Mouse (Mus musculus) midbrain, embryonic 16.5 days (tissue): ENCODE results near the gene Emp1. TPM values are rescaled to one million over a fixed set of nuclear protein-coding genes. Genes with fewer than 3 reads are reported as not detected.

Experiments used
- ATAC-seq: fragments of 200-750 bp; cut with Nextera tagmentation; 2 replicates; pipeline ENCODE4 v1.8.0; 2017; ENCODE audit warnings: moderate TSS enrichment
- H3K27ac ChIP-seq: fragments of 300-500 bp; sonication (generic); 2 replicates; pipeline ENCODE4 v1.5.1; 2014; ENCODE audit warnings: mild to moderate bottlenecking, low read length, mixed read lengths
- H3K27me3 ChIP-seq: fragments of 300-500 bp; sonication (generic); 2 replicates; pipeline ENCODE4 v1.6.1; 2014; ENCODE audit warnings: low read depth, low read length, mixed read lengths; ENCODE audit not compliant: control insufficient read depth, insufficient read depth
- H3K36me3 ChIP-seq: fragments of 300-500 bp; sonication (generic); 2 replicates; pipeline ENCODE4 v1.6.1; 2014; ENCODE audit warnings: mild to moderate bottlenecking, low read length, moderate library complexity, mixed read lengths; ENCODE audit not compliant: control insufficient read depth, insufficient read depth
- H3K4me1 ChIP-seq: fragments of 300-500 bp; sonication (generic); 2 replicates; pipeline ENCODE4 v1.6.1; 2014; ENCODE audit warnings: mild to moderate bottlenecking, low read length, mixed read lengths; ENCODE audit not compliant: control insufficient read depth, insufficient read depth
- H3K4me2 ChIP-seq: fragments of 300-500 bp; sonication (generic); 2 replicates; pipeline ENCODE4 v1.6.1; 2014; ENCODE audit warnings: mild to moderate bottlenecking, low read length, mixed read lengths
- H3K4me3 ChIP-seq: fragments of 300-500 bp; sonication (generic); 2 replicates; pipeline ENCODE4 v1.5.1; 2014; ENCODE audit warnings: low read depth, mild to moderate bottlenecking, low read length, moderate library complexity, mixed read lengths
- H3K9ac ChIP-seq: fragments of 300-500 bp; sonication (generic); 2 replicates; pipeline ENCODE4 v1.6.1; 2014; ENCODE audit warnings: low read depth, low read length, mixed read lengths
- H3K9me3 ChIP-seq: fragments of 300-500 bp; sonication (generic); replicated peaks from 2 replicates; pipeline ENCODE4 v1.6.1; 2014; ENCODE audit warnings: mild to moderate bottlenecking, low read length, mixed read lengths; ENCODE audit not compliant: control insufficient read depth, poor library complexity, severe bottlenecking
- WGBS: fragments of 180-500 bp; shearing (Covaris S2); extraction: QIAGEN DNeasy Blood & Tissue Kit; methylation state at CpG from one replicate; pipeline ENCODE4 v1.1.7; 2014; 5-methylcytosine and 5-hydroxymethylcytosine counted together
- polyA plus RNA-seq: library from polyadenylated mRNA; unstranded; fragments of >200 nt; fragmentation: Nextera tagmentation; extraction: Ambion mirVana; gene quantifications from 2 replicates; pipeline ENCODE4 v1.2.1, GENCODE M21; 2015

Gene Emp1
- polyA plus RNA-seq, 1 experiment from 2014 or later, result 7.5 TPM

- Histone ChIP-seq H3K4me2 (no peak overlapping the region), H3K9ac (no peak overlapping the region), H3K36me3 (no peaks in the 10 kb centered on the region), H3K27me3 (no peaks in the 10 kb centered on the region), H3K9me3 (no peaks in the 10 kb centered on the region), H3K4me1 (0 out of 2 replicates have a peak, but pooled peaks cover 2% of the 10 kb centered on the region), H3K27ac (no peak overlapping the region), H3K4me3 (no peak overlapping the region)
- WGBS, result 58% methylated on average over 4 of the region's 4 CpGs
- ATAC-seq, result no peak
Measured at GRCm38 (mm10) chr6:135360331-135360730, 2.0 kb upstream of the Emp1 start.

GRCm38 (mm10) chr6:135362098-135362458 lies 267 bp upstream of the Emp1 start:
- Histone ChIP-seq H3K4me1 (0 out of 2 replicates have a peak, but pooled peaks cover 2% of the 10 kb centered on the region), H3K27me3 (no peaks in the 10 kb centered on the region), H3K4me3 (no peak overlapping the region), H3K4me2 (no peak overlapping the region), H3K9me3 (no peaks in the 10 kb centered on the region), H3K9ac (no peak overlapping the region), H3K36me3 (no peaks in the 10 kb centered on the region), H3K27ac (no peak overlapping the region)
- 50% methylated on average over 3 of the region's 3 CpGs for WGBS
- peak; percentile 39; the same call in 1 of the 2 replicates for ATAC-seq

- H3K4me3 ChIP-seq, result no peak overlapping the region
- WGBS, result 70% methylated on average over 10 of the region's 10 CpGs
- H3K4me2 ChIP-seq, result no peak overlapping the region; the same call in 1 of the 2 replicates
- H3K4me1 ChIP-seq, result 0 out of 2 replicates have a peak, but pooled peaks cover 2% of the 10 kb centered on the region
- ATAC-seq, result no peak
- no peak overlapping the region for H3K27ac ChIP-seq
- H3K9me3 ChIP-seq, result no peaks in the 10 kb centered on the region
- H3K27me3 ChIP-seq, result no peaks in the 10 kb centered on the region
- no peak overlapping the region for H3K9ac ChIP-seq
- H3K36me3 ChIP-seq, result no peaks in the 10 kb centered on the region
Measured at GRCm38 (mm10) chr6:135363344-135364040, 1.1 kb downstream of the Emp1 start.

GRCm38 (mm10) chr6:135364041-135364745 lies 1.8 kb downstream of the Emp1 start:
- Histone ChIP-seq H3K27me3 (no peaks in the 10 kb centered on the region), H3K4me3 (no peak overlapping the region), H3K9ac (no peak overlapping the region), H3K36me3 (no peaks in the 10 kb centered on the region), H3K4me1 (0 out of 2 replicates have a peak, but pooled peaks cover 2% of the 10 kb centered on the region), H3K9me3 (no peaks in the 10 kb centered on the region), H3K27ac (no peak overlapping the region), H3K4me2 (no peak overlapping the region)
- 54% methylated on average over 9 of the region's 9 CpGs for WGBS
- ATAC-seq, result no peak

GRCm38 (mm10) chr6:135364891-135365301 lies 2.6 kb downstream of the Emp1 start:
- Histone ChIP-seq H3K9me3 (no peaks in the 10 kb centered on the region), H3K9ac (no peak overlapping the region), H3K4me1 (0 out of 2 replicates have a peak, but pooled peaks cover 2% of the 10 kb centered on the region), H3K27ac (no peak overlapping the region), H3K36me3 (no peaks in the 10 kb centered on the region), H3K4me2 (no peak overlapping the region), H3K4me3 (no peak overlapping the region), H3K27me3 (no peaks in the 10 kb centered on the region)
- WGBS, result 89% methylated on average over 6 of the region's 6 CpGs
- no peak for ATAC-seq

- Histone ChIP-seq H3K36me3 (no peaks in the 10 kb centered on the region), H3K4me1 (0 out of 2 replicates have a peak, but pooled peaks cover 2% of the 10 kb centered on the region), H3K9ac (no peak overlapping the region), H3K9me3 (no peaks in the 10 kb centered on the region), H3K27ac (no peak overlapping the region), H3K4me2 (no peak overlapping the region), H3K4me3 (no peak overlapping the region), H3K27me3 (no peaks in the 10 kb centered on the region)
- ATAC-seq, result no peak
- 84% methylated on average over 4 of the region's 4 CpGs for WGBS
Measured at GRCm38 (mm10) chr6:135365614-135366013, 3.3 kb downstream of the Emp1 start.

- no peaks in the 10 kb centered on the region for H3K9me3 ChIP-seq
- no peak overlapping the region; the same call in 1 of the 2 replicates for H3K27ac ChIP-seq
- H3K9ac ChIP-seq, result no peak overlapping the region
- H3K4me2 ChIP-seq, result no peak overlapping the region
- H3K27me3 ChIP-seq, result no peaks in the 10 kb centered on the region
- WGBS, result 46% methylated on average over 6 of the region's 6 CpGs
- H3K36me3 ChIP-seq, result no peaks in the 10 kb centered on the region
- ATAC-seq, result 0 out of 2 replicates have a peak, but pooled peaks have one; percentile 33
- no peak overlapping the region for H3K4me3 ChIP-seq
- 0 out of 2 replicates have a peak, but pooled peaks cover 2% of the 10 kb centered on the region for H3K4me1 ChIP-seq
Measured at GRCm38 (mm10) chr6:135368230-135368629, 5.9 kb downstream of the Emp1 start.

GRCm38 (mm10) chr6:135369551-135369968 lies 7.2 kb downstream of the Emp1 start:
- no peak overlapping the region for H3K27ac ChIP-seq
- no peak overlapping the region for H3K9ac ChIP-seq
- ATAC-seq, result peak; percentile 59; the same call in 1 of the 2 replicates
- H3K4me3 ChIP-seq, result no peak overlapping the region
- no peaks in the 10 kb centered on the region for H3K27me3 ChIP-seq
- H3K36me3 ChIP-seq, result no peaks in the 10 kb centered on the region
- no peaks in the 10 kb centered on the region for H3K9me3 ChIP-seq
- WGBS, result 71% methylated on average over 5 of the region's 5 CpGs
- no peaks in the 10 kb centered on the region for H3K4me1 ChIP-seq
- H3K4me2 ChIP-seq, result no peak overlapping the region

- no peak for ATAC-seq
- 87% methylated on average over 6 of the region's 6 CpGs for WGBS
- H3K27ac ChIP-seq, result no peak overlapping the region
- no peak overlapping the region for H3K4me2 ChIP-seq
- H3K4me1 ChIP-seq, result 0 out of 2 replicates have a peak, but pooled peaks cover 3% of the 10 kb centered on the region
- H3K36me3 ChIP-seq, result no peaks in the 10 kb centered on the region
- H3K9ac ChIP-seq, result no peak overlapping the region
- no peaks in the 10 kb centered on the region for H3K27me3 ChIP-seq
- H3K9me3 ChIP-seq, result no peaks in the 10 kb centered on the region
- no peak overlapping the region for H3K4me3 ChIP-seq
Measured at GRCm38 (mm10) chr6:135370954-135371353, 8.6 kb downstream of the Emp1 start.
